Mouse (Mus musculus) spleen, adult 2 months (tissue): ENCODE results near the gene Gcdh.

Source experiments
- CTCF ChIP-seq: fragments of 200-500 bp; IDR thresholded peaks from 2 replicates; pipeline ENCODE4 v1.5.1; 2011; ENCODE audit warnings: mild to moderate bottlenecking, inconsistent platforms; ENCODE audit not compliant: insufficient read depth, insufficient read length, insufficient replicate concordance; ENCODE audit errors: extremely low read depth
- POLR2A ChIP-seq: fragments of 200-500 bp; IDR thresholded peaks from 2 replicates; pipeline ENCODE4 v1.6.1; 2011; ENCODE audit warnings: low read depth, low read length, inconsistent platforms

- TF ChIP-seq POLR2A (no peak), CTCF (no peak)
Measured at GRCm38 (mm10) chr8:84884728-84885127, 9.0 kb downstream of the Gcdh start.
